Mouse (Mus musculus): Measurements from ENCODE around the gene Kif5c. TPM values are rescaled to one million over a fixed set of nuclear protein-coding genes. Genes with fewer than 3 reads are reported as not detected.

Gene Kif5c
- polyA plus RNA-seq, 1 experiment: 279 TPM

DNA sequence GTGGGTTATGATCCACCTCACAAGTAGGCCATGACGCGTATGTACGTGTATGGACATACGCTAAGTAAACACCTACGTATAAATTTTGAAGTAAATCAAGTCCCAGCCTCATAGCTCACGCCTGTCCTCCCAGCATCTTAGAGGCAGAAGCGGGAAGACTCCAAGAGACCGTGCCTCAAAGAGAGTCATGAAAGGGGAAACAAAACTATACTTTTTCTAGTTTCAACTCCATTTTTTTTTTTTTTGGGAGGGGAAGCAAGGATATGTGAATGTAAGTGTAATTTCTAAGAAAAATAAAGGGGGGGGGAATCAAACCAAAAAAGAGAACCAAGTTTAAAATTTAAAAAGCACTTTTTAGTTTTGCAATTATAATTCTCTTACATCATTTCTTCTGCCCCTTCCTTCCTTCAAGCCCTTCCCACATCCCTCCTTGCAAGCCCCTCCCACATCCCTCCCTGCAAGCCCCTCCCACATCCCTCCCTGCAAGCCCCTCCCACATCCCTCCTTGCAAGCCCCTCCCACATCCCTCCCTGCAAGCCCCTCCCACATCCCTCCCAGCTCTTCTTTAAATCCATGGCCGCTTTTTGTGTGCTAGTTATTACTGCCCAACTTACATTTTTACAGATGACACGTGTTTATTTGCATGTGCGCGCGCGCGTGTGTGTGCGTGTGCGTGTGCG lies 98.5 kb downstream of the Kif5c start:
- DNase-seq (ENCODE audit: extremely low spot score in 1 of 2, low spot score in 1 of 2): no peak

DNA sequence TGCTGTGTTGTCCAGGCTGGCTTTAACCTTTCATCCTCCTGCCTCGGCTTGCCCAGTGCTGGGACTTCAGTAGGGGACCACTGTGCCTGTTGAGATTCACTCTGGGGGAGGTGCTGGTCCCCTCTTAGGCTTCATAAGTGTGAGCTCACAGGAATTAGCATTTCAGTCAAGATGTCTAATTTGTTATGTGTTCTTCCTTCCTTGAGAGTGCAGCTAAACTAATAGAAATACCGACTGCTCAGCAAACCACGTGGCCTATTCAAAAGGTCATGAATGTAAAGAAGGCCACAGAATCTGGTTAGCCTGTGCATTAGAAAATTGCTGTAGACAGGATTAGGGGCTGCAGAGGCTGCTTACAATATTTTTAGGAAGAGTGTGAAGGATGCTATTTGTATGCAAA lies 99.4 kb downstream of the Kif5c start:
- no peak for DNase-seq (ENCODE audit: extremely low spot score in 1 of 2, low spot score in 1 of 2)

DNA sequence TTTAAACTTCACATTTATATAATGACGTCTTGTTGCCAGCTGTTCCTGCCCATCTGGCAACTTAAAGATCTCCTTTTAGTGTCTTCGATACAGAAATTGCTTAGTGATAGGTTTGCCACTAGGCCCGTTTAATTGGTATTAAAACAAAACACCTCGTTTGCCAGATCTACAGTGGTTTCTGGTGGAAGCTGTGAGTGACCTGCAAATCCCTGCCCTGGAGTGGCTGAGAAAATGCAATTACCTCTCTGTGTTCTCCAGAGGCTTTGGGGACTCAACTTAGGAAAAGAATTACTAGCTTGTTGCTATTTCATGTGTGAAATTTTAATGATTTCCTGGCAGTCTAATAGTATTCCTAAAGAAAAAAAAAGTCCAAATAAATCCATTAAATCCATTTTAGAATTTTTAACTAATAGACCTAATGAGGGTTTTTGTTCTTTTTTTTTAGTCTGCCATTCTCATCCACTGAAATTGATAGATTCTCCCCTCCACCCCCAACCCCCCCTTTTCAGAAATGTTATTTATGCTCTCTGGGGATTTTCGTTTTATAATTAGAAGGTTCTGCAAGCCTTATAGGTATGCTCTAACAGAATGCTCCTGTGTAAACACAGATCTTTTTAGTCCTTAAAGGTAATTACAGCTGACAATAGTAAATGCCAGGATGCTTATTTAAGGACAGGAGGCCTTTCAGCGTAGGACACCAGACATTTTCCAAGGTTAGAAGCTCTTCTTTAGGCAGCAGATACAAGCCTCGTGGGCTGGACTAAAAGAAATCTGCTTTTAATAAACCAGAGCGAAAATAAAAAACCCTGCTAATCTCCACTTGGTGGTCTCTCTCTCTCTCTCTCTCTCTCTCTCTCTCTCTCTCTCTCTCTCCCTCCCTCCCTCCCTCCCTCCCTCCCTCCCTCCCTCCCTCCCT lies 100.1 kb downstream of the Kif5c start:
- DNase-seq (ENCODE audit: extremely low spot score in 1 of 2, low spot score in 1 of 2): no peak

DNA sequence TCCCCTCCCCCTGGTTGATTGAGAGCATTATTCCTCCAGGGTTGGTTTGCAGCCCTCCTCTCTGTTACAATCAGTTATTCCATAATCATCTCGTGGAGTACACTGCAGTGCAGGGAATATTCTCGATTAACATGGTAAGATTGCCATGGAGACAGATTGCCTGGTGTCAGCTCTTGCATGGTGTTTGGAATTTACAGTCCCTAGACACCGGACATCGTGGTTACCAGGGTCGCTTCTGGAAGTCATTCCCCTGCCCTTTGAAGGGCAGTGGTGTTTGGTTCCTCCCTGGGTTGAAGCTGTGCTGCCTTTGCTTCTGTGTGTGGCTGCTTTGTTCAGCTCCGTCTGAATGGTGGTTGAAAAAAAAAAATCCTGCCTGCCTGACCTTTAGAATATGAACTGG lies 100.8 kb downstream of the Kif5c start:
- no peak for DNase-seq (ENCODE audit: extremely low spot score in 1 of 2, low spot score in 1 of 2)

- DNase-seq (ENCODE audit: extremely low spot score in 1 of 2, low spot score in 1 of 2): peak in 1 of 2 experiments; percentile 48
These were observed 101.2 kb downstream of the Kif5c start for GRCm38 (mm10) chr2:49720343-49720742.

GRCm38 (mm10) chr2:49722331-49722730 lies 103.2 kb downstream of the Kif5c start:
- DNase-seq (ENCODE audit: extremely low spot score in 1 of 2, low spot score in 1 of 2): no peak

DNA sequence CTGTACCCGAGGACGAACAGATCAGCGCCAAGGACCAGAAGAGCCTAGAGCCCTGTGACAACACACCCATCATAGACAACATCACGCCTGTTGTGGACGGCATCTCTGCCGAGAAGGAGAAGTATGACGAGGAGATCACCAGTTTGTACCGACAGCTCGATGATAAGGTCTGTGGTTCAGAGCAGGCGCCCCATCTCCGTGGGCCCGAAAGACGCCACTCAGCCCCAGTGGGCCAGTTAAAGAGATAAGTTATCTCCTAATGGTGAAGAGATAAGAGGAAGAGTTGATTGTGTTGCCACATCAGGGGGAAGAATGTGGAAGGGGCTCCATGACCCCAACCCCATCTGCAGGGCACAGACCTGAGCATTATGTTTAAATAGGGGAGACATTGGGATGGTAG lies 103.9 kb downstream of the Kif5c start:
- DNase-seq (ENCODE audit: extremely low spot score in 1 of 2, low spot score in 1 of 2): no peak

- no peak for DNase-seq (ENCODE audit: extremely low spot score in 1 of 2, low spot score in 1 of 2)
These were observed 107.6 kb downstream of the Kif5c start for GRCm38 (mm10) chr2:49726672-49727071.

DNA sequence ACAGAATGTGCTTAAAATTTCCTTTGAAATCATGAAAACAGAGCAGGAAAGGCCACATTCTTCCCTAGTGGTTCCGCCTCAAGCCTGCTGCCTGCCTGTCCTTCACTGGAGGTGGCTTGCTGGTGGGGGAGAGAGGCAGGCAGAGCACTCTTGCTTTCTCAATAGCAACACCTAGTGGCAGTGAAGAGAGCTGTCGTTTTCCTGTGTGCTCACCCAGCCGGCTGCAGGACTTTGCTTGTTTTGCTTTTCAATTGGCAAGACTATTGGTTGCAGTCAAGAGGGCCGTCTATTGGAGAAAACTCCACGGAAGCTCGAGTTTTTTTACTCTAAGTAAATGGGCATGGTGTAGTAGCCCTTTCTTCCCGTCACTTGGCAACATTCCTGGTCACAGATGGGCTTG lies 108.1 kb downstream of the Kif5c start:
- DNase-seq (ENCODE audit: extremely low spot score in 1 of 2, low spot score in 1 of 2): peak; percentile 58 to 81

GRCm38 (mm10) chr2:49727686-49728085 lies 108.6 kb downstream of the Kif5c start:
- DNase-seq (ENCODE audit: extremely low spot score in 1 of 2, low spot score in 1 of 2): no peak

DNA sequence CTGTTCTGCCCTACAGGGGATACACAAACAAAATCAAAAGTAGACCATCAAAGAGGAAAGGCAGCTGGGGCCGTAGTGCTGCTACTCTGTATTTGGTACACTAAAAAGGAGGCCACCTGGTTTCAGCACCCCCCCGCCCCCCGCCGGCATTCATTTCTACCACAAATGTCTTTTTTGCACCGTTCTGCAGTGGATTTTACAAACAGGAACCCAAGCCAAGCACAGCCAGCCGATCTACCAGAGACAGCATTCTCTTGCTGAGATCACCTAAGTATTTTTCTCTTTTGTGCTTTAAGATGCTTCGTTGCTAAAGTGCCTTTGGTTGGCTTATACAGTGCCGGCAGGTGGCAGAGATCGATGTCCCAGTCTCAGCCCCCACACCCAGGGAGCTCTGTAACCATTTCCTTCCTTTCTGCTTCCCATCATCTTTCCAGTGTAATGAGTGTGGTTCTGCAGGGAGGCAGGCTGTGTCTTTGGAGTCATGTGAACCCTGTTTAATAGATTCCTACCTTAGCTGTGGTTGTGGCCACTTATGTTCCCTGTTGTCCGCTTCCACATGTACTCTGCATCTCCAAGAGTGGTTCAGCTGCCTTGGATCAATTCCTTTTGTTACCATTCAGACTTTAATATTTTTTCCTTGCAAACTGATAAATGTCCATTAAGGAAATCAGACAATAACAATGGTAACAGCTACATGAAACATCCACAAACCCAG lies 110.0 kb downstream of the Kif5c start:
- DNase-seq (ENCODE audit: extremely low spot score in 1 of 2, low spot score in 1 of 2): no peak

DNA sequence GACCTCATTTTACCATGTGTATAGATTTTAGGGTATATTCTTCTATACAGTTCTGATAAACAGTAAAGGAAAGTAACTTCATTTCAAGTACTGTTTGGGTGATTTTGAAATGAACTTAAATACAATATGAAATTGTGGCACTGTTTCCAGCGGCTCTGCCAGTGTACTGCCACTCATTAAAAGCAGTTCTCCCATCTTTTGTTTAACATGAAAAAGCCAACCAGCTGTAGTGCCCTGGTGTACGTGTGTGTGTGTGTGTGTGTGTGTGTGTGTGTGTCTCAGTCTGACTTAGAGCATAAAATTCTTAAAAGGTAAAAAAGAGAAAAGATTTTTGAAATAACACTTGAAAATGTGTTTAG lies 110.5 kb downstream of the Kif5c start:
- DNase-seq (ENCODE audit: extremely low spot score in 1 of 2, low spot score in 1 of 2): no peak

GRCm38 (mm10) chr2:49730183-49730582 lies 111.1 kb downstream of the Kif5c start:
- DNase-seq (ENCODE audit: extremely low spot score in 1 of 2, low spot score in 1 of 2): no peak

- no peak for DNase-seq (ENCODE audit: extremely low spot score in 1 of 2, low spot score in 1 of 2)
These were observed 113.9 kb downstream of the Kif5c start for GRCm38 (mm10) chr2:49732745-49733655.

DNA sequence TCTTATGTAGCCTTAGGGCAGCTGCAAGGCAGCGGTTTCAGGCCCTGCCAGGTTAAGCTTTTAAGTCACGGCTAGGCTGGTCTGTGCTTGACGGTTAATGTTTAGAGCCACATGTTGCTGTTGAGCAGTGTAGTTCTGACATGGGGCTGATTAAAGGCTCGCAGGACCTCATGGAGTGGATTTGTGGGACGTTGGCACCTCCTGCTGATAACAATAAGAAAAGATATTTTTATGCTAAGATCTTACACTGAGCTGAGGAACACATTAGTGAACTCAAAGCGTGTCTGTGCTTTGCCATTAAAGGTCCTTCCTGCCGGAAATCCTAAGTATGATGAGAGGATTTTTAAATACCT lies 114.5 kb downstream of the Kif5c start:
- DNase-seq (ENCODE audit: extremely low spot score in 1 of 2, low spot score in 1 of 2): no peak

DNA sequence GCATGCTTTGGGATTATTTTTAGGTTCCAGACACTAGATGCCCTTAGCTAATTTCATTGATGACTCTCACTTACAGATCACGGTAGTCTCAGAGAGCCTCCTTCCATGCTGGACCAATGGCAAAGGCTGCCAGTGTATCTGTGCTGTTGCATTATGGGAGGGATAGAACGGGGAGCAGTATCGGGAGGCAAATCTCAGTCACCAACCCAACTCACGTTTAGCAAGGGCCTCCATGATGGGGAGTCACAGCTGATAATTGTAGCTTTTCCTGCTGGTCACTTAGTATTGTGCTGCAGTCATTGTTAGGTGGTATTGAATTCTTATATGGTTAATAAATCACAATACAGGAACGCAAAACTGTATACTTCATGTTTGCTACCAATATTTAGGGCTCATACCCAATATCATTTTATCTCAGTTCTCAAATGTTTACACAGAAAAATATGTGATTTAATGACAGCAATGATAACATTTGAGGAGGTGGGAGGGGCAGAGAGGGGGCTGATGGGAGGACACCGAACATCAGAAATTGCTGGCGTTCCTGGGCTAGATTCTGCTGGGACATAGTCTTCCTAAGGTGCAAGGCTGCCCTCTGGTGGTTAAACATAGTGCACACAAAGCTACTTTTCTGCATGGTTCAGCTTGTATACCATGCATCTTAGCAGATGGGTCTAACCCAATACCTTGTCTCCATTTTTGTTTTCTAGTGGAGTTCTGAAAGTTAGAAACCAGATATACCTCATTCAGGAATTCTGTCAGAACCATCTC lies 115.1 kb downstream of the Kif5c start:
- DNase-seq (ENCODE audit: extremely low spot score in 1 of 2, low spot score in 1 of 2): peak; percentile 63 to 90

DNA sequence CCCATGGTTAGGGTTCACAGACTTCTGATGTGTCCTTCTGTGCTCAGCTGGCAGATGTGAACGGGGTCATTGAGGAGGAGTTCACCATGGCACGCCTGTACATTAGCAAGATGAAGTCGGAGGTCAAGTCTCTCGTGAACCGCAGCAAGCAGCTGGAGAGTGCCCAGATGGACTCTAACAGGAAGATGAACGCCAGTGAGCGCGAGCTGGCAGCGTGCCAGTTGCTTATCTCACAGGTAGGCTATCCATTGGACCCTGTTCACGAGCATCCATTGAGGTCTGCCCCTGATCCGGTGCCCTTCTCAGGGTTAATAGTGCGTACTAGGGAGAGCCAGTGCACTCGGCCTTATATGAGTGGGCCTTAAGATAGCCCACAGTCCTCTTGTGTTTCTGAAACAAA lies 116.3 kb downstream of the Kif5c start:
- DNase-seq (ENCODE audit: extremely low spot score in 1 of 2, low spot score in 1 of 2): no peak

- DNase-seq (ENCODE audit: extremely low spot score in 1 of 2, low spot score in 1 of 2): no peak
These were observed 119.9 kb downstream of the Kif5c start for GRCm38 (mm10) chr2:49739046-49739445.

GRCm38 (mm10) chr2:49741026-49741425 lies 121.9 kb downstream of the Kif5c start:
- no peak for DNase-seq (ENCODE audit: extremely low spot score in 1 of 2, low spot score in 1 of 2)

Measured in frontal cortex, adult 2 months (tissue).